Mouse (Mus musculus): ENCODE data around the gene Fam234b. TPM values are rescaled to one million over a fixed set of nuclear protein-coding genes. Genes with fewer than 3 reads are reported as not detected.
A peak's percentile ranks its signal among the peaks of the same experiment; 100 is the strongest.

Gene Fam234b
- total and polyA plus RNA-seq, 2 experiments, result 14.8 to 15.1 TPM

DNA sequence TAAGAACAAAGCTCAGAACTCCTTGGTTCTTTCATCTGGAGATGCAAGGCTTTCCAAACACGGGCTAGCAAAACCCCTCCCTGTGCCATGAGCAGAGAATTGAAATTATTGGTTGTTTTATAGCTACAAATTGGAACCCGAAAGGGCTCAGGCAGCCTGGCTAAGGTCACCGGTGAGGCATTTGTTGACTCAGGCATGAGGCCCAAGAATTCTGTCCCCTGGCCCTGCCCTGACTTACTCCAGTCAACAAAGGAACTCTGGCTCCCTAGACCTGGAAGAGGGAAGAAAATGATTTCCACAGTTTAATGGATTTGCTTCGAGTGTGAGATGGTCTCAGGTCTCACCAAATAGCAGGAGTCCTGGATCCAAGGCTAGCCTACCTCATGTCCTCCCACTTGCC, 94.6 kb downstream of the Fam234b start:
- WGBS, result 18% methylated on average over 4 of the region's 4 CpGs
- no peak overlapping the region for H3K4me3 ChIP-seq (ENCODE audit: insufficient read depth, low read depth, low read length)
- H3K4me1 ChIP-seq (ENCODE audit: control insufficient read depth, insufficient read depth, low read length), result 0 out of 2 replicates have a peak, but pooled peaks cover 2% of the 10 kb centered on the region
- no peak overlapping the region for H3K27ac ChIP-seq (replicated peaks; ENCODE audit: insufficient read depth, low read depth, low read length)
- no peak for TF ChIP-seq CTCF (IDR thresholded peaks at IDR 0.05; ENCODE audit: low read depth, low read length)
- no peak for TF ChIP-seq POLR2A (IDR thresholded peaks at IDR 0.05; ENCODE audit: extremely low read depth, insufficient read depth, low read length)
- no peaks in the 10 kb centered on the region for H3K79me2 ChIP-seq (ENCODE audit: control insufficient read depth, insufficient read depth, low read length)
- H3K36me3 ChIP-seq (ENCODE audit: control insufficient read depth, insufficient read depth, low read length), result no peaks in the 10 kb centered on the region
- H3K9ac ChIP-seq (ENCODE audit: low read depth, low read length), result no peak overlapping the region
- peak; percentile 65 for DNase-seq (ENCODE audit: extremely low read depth, low read depth, low spot score)
- no peaks in the 10 kb centered on the region for H3K27me3 ChIP-seq (ENCODE audit: control insufficient read depth, insufficient read depth, low read length)

- Histone ChIP-seq H3K4me3 (ENCODE audit: insufficient read depth, low read depth, low read length) (no peak overlapping the region), H3K79me2 (ENCODE audit: control insufficient read depth, insufficient read depth, low read length) (no peaks in the 10 kb centered on the region), H3K27me3 (ENCODE audit: control insufficient read depth, insufficient read depth, low read length) (no peaks in the 10 kb centered on the region), H3K4me1 (ENCODE audit: control insufficient read depth, insufficient read depth, low read length) (0 out of 2 replicates have a peak, but pooled peaks cover 2% of the 10 kb centered on the region), H3K9ac (ENCODE audit: low read depth, low read length) (no peak overlapping the region), H3K36me3 (ENCODE audit: control insufficient read depth, insufficient read depth, low read length) (no peaks in the 10 kb centered on the region), H3K27ac (replicated peaks; ENCODE audit: insufficient read depth, low read depth, low read length) (no peak overlapping the region)
- TF ChIP-seq CTCF (IDR thresholded peaks at IDR 0.05; ENCODE audit: low read depth, low read length) (no peak), POLR2A (IDR thresholded peaks at IDR 0.05; ENCODE audit: extremely low read depth, insufficient read depth, low read length) (no peak)
- no peak for DNase-seq (ENCODE audit: extremely low read depth, low read depth, low spot score)
- WGBS, result 83% methylated on average over 6 of the region's 6 CpGs
Observed at GRCm38 (mm10) chr6:135294150-135294549, 96.4 kb downstream of the Fam234b start.

Other genes starting within 250 kb of the Fam234b start
- gene Apold1, start 216.3 kb upstream of the Fam234b start, total RNA-seq (2014; rRNA removed), result 0.55 and 1.0 TPM in 2 replicates
- gene Apold1, start 216.3 kb upstream of the Fam234b start, polyA plus RNA-seq (2012; rRNA removed), result 0.40 and 0.49 TPM in 2 replicates
- 25.6 and 26.7 TPM in 2 replicates for gene Ddx47, start 186.4 kb upstream of the Fam234b start, total RNA-seq (2014; rRNA removed)
- 22.2 and 26.4 TPM in 2 replicates for gene Ddx47, start 186.4 kb upstream of the Fam234b start, polyA plus RNA-seq (2012; rRNA removed)
- gene Gprc5a, start 132.3 kb upstream of the Fam234b start, total RNA-seq (2014; rRNA removed), result not detected in 2 replicates
- 0.11 and 0.22 TPM in 2 replicates for gene Gprc5a, start 132.3 kb upstream of the Fam234b start, polyA plus RNA-seq (2012; rRNA removed)
- gene Gprc5d, start 79.7 kb upstream of the Fam234b start, total RNA-seq (2014; rRNA removed), result not detected in 2 replicates
- gene Gprc5d, start 79.7 kb upstream of the Fam234b start, polyA plus RNA-seq (2012; rRNA removed), result 0.17 TPM in 1 of 2 replicates, not detected in the other
- gene Hebp1, start within 50 bp of the Fam234b start, total RNA-seq (2014; rRNA removed), result 282 and 334 TPM in 2 replicates
- 290 and 317 TPM in 2 replicates for gene Hebp1, start within 50 bp of the Fam234b start, polyA plus RNA-seq (2012; rRNA removed)
- gene Gsg1, start 56.4 kb downstream of the Fam234b start, total RNA-seq (2014; rRNA removed), result 0.13 TPM in 1 of 2 replicates, not detected in the other
- gene Gsg1, start 56.4 kb downstream of the Fam234b start, polyA plus RNA-seq (2012; rRNA removed), result 0.16 and 0.29 TPM in 2 replicates
- not detected in 2 replicates for gene Pbp2, start 112.4 kb downstream of the Fam234b start, total RNA-seq (2014; rRNA removed)
- gene Pbp2, start 112.4 kb downstream of the Fam234b start, polyA plus RNA-seq (2012; rRNA removed), result not detected in 2 replicates
- gene Emp1, start 164.6 kb downstream of the Fam234b start, total RNA-seq (2014; rRNA removed), result 1.3 and 1.7 TPM in 2 replicates
- 2.9 and 3.0 TPM in 2 replicates for gene Emp1, start 164.6 kb downstream of the Fam234b start, polyA plus RNA-seq (2012; rRNA removed)